Mouse (Mus musculus): ENCODE data around the gene Gjb1.
A peak's percentile ranks its signal among the peaks of the same experiment; 100 is the strongest.
"Not testable (repeated sequence)": the region's sequence is repeated elsewhere in the genome, so short reads cannot be mapped to it uniquely, and the experiment has no call there.

Gene Gjb1

GRCm38 (mm10) chrX:101376190-101376968 is at the start of gene Gjb1:
Gene Gjb1 (plus strand): TSS chrX:101376378.
- DNase-seq (ENCODE audit: low spot score in 2 of 2) = no peak

GRCm38 (mm10) chrX:101329372-101330028 is 46.7 kb upstream of the Gjb1 start:
- DNase-seq (ENCODE audit: low spot score in 2 of 2) = peak; percentile 15 to 32

GRCm38 (mm10) chrX:101332031-101332374 is 44.2 kb upstream of the Gjb1 start:
- no peak for DNase-seq (ENCODE audit: low spot score in 2 of 2)

GRCm38 (mm10) chrX:101332375-101333211 is 43.6 kb upstream of the Gjb1 start:
- peak; percentile 87 to 90 for DNase-seq (ENCODE audit: low spot score in 2 of 2)

GRCm38 (mm10) chrX:101334606-101335005 is 41.6 kb upstream of the Gjb1 start:
- DNase-seq (ENCODE audit: low spot score in 2 of 2) = peak in 1 of 2 experiments; percentile 16

GRCm38 (mm10) chrX:101338666-101339065 is 37.5 kb upstream of the Gjb1 start:
- no peak for DNase-seq (ENCODE audit: low spot score in 2 of 2)

GRCm38 (mm10) chrX:101342837-101343236 is 33.3 kb upstream of the Gjb1 start:
- not testable (repeated sequence) for DNase-seq (ENCODE audit: low spot score in 2 of 2)

- DNase-seq (ENCODE audit: low spot score in 2 of 2) = no peak
These were observed 30.7 kb upstream of the Gjb1 start for GRCm38 (mm10) chrX:101345456-101345855.

GRCm38 (mm10) chrX:101346475-101346874 is 29.7 kb upstream of the Gjb1 start:
- no peak for DNase-seq (ENCODE audit: low spot score in 2 of 2)

- no peak for DNase-seq (ENCODE audit: low spot score in 2 of 2)
These were observed 25.0 kb upstream of the Gjb1 start for GRCm38 (mm10) chrX:101351188-101351587.

GRCm38 (mm10) chrX:101358902-101359301 is 17.3 kb upstream of the Gjb1 start:
- DNase-seq (ENCODE audit: low spot score in 2 of 2) = not testable (repeated sequence)

- DNase-seq (ENCODE audit: low spot score in 2 of 2) = no peak
These were observed 7.2 kb upstream of the Gjb1 start for GRCm38 (mm10) chrX:101369001-101369400.

GRCm38 (mm10) chrX:101370573-101370972 is 5.6 kb upstream of the Gjb1 start:
- DNase-seq (ENCODE audit: low spot score in 2 of 2) = no peak

GRCm38 (mm10) chrX:101372946-101373345 is 3.2 kb upstream of the Gjb1 start:
- DNase-seq (ENCODE audit: low spot score in 2 of 2) = no peak

GRCm38 (mm10) chrX:101377076-101377475 is 898 bp downstream of the Gjb1 start:
- DNase-seq (ENCODE audit: low spot score in 2 of 2) = no peak

- no peak for DNase-seq (ENCODE audit: low spot score in 2 of 2)
These were observed 3.6 kb downstream of the Gjb1 start for GRCm38 (mm10) chrX:101379744-101380143.

GRCm38 (mm10) chrX:101383455-101383854 is 7.3 kb downstream of the Gjb1 start:
- DNase-seq (ENCODE audit: low spot score in 2 of 2) = no peak

GRCm38 (mm10) chrX:101384439-101385137 is 8.4 kb downstream of the Gjb1 start:
- no peak for DNase-seq (ENCODE audit: low spot score in 2 of 2)

GRCm38 (mm10) chrX:101386222-101386621 is 10.0 kb downstream of the Gjb1 start:
- DNase-seq (ENCODE audit: low spot score in 2 of 2) = no peak

GRCm38 (mm10) chrX:101388866-101389537 is 12.8 kb downstream of the Gjb1 start:
- no peak for DNase-seq (ENCODE audit: low spot score in 2 of 2)

GRCm38 (mm10) chrX:101394341-101394740 is 18.2 kb downstream of the Gjb1 start:
- DNase-seq (ENCODE audit: low spot score in 2 of 2) = no peak

All from spleen, postnatal 36 days (tissue).